Mouse (Mus musculus) embryonic fibroblast, embryonic 13.5 days (primary cell): ENCODE results near the gene Meis2.

ENCODE experiments used
- CTCF ChIP-seq: IDR thresholded peaks from 2 replicates; pipeline ENCODE4 v1.5.1; 2011; ENCODE audit warnings: mild to moderate bottlenecking, control low read depth, low read length, moderate library complexity, borderline replicate concordance; ENCODE audit not compliant: insufficient read depth
- POLR2A ChIP-seq: IDR thresholded peaks from 2 replicates; pipeline ENCODE4 v1.6.1; 2011; ENCODE audit warnings: low read depth, mild to moderate bottlenecking, control low read depth, low read length, moderate library complexity

DNA sequence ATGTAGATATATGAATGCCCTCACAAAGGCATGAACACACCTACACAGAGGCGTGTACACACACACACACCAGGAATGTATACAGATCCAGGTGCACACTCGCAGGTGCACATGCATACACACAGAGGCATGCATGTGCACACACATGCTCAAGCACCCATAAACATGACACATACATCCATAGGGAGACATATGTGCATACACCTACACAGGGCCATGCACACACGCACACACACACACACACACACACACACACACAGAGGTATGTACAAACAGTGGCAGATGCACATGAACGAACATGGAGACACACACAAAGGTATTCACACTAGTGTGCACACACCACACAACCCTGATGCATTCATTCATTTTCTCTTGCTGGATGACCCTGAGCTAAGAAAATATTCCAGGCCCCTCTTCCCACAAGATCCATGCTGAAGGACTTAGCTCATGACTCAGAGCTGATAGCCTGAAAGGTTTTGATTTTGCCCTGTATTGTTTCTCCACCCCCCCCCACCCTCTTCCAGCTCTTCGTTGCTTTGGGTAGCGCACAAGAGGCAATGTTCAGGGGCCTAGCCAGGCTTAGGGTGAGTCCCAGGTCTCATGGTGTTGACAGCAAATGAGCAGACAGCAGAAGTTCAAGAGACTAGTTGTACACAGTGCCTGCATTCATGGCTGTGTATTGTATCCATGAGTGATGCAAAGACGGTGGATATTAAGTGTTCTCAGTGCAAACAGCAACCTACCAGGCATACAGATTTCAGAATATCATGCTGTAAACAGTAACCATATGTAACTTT is 116.8 kb downstream of the Meis2 start:
- no peak for TF ChIP-seq CTCF
- TF ChIP-seq POLR2A = no peak
